Mouse (Mus musculus): ENCODE measurements around the gene Dnmt3l.

DNA sequence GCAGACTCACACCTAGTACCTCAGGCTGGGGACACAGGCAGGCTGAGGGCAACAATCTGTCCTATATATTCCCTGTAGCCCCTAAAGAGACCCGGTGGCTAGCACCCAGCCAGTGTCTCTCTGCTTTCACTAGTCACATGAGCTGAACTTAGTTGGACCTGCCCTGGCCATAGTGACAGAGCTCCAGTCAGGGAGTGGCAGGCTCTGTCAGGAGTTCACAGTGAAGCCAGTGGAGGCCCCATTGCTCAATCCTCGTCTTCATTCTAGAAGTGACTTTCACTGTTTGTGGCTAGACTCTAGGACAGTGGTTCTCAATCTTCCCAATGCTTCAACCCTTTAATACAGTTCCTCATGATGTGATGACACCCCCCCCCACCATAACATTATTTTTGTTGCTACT is 9.8 kb upstream of the Dnmt3l start:
- no peak for TF ChIP-seq CTCF (IDR thresholded peaks at IDR 0.05)
- no peak for TF ChIP-seq EP300 (IDR thresholded peaks at IDR 0.05; ENCODE audit: insufficient read depth, low read depth, low read length)
